Mouse (Mus musculus): ENCODE measurements around the gene Hmgcr.
A peak's percentile ranks its signal among the peaks of the same experiment; 100 is the strongest.

Gene Hmgcr

DNA sequence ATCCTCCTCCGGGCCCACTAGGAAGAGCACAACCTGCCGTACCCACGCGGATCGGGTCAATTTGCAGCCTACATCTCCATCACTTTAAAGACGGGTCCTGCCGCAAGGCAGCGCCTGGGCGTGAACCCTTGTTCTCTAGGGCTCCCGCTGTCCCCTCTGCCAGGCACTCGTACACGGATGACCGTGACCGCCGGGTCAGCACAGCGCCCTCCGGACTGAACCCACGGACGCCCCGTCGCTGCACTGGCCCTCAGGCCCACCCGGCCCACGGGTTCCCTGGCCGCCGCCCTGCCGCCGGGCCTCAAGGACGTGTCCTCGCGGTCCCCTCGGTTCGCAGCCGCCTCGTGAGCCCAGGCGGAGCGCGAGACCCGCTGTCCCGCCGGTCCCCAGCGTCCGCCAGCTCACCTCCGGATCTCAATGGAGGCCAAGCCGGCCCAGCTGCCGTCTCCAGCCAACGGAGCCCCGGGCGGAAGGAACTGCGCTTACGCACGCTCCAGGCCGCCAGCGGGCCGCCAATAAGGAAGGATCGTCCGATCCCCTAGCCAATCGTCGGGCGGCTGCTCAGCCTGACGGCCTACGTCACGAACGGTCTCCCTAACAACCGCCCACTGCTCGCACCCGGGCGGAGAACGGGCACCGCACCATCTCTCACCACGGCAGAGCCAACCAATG, at the start of gene Hmgcr:
Gene Hmgcr (minus strand): TSS at position 531 of the 672 bp plus-strand sequence.
- peak; percentile 91 to 96 for DNase-seq (ENCODE audit: low spot score in 2 of 2)

DNA sequence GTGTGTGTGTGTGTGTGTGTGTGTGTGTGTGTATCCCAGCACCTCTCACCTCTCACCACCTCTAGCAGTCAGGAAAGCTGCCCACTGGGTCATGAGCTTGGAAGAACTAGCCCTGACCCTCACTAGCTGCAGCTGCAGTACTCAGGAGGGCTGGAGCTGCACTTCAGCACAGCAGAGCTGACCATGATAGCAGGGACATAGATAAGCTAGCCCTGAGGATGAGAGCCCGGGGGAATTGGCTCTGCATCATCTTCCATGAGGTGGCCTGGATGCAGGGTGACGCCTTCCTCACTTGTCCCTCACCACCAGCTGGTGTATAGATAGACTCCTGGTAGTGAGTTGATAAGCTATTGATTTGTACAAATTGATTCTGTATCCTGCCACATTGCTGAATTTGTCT, 49.3 kb upstream of the Hmgcr start:
- no peak for DNase-seq (ENCODE audit: low spot score in 2 of 2)

DNA sequence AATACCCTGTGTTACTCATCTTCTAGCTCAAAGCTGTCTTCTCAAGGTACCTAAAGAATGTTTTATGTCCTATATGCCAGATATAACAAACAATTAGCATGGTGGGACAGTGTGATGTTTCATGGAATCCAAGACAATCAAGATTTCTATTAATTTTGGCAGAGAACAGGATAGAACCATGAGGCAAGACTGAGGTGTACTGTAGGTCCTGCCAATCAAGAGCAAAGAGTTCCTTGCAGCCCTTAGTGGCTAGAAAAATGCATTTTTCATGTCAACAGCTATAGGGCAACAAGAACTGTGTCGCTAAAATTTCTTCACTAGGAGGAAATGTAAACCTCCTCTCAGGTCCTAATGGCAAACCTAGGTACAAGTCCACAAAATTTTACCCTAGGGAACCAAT, 47.1 kb upstream of the Hmgcr start:
- no peak for DNase-seq (ENCODE audit: low spot score in 2 of 2)

DNA sequence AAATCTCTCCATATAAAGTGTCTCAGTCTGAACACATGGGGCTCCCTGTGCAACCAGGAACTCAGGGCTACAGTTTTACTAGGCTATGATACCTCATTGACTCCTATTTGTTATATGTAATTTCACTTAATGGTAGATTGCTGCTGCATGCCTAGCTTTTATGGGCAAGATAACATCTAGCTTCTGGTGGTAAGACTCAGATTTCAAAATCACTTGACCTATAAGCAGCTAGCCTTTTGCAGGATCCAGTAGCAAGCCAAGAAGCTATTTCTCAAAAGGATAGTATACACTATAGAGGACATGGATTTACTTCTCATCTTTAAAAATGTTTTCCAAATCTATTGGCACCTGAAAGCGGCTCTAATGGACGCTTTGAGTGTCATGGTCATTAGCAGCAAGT, 45.6 kb upstream of the Hmgcr start:
- no peak for DNase-seq (ENCODE audit: low spot score in 2 of 2)

- DNase-seq (ENCODE audit: low spot score in 2 of 2): no peak
Measured at GRCm38 (mm10) chr13:96709269-96710233, 38.8 kb upstream of the Hmgcr start.

GRCm38 (mm10) chr13:96702567-96703278, 32.0 kb upstream of the Hmgcr start:
- DNase-seq (ENCODE audit: low spot score in 2 of 2): no peak

DNA sequence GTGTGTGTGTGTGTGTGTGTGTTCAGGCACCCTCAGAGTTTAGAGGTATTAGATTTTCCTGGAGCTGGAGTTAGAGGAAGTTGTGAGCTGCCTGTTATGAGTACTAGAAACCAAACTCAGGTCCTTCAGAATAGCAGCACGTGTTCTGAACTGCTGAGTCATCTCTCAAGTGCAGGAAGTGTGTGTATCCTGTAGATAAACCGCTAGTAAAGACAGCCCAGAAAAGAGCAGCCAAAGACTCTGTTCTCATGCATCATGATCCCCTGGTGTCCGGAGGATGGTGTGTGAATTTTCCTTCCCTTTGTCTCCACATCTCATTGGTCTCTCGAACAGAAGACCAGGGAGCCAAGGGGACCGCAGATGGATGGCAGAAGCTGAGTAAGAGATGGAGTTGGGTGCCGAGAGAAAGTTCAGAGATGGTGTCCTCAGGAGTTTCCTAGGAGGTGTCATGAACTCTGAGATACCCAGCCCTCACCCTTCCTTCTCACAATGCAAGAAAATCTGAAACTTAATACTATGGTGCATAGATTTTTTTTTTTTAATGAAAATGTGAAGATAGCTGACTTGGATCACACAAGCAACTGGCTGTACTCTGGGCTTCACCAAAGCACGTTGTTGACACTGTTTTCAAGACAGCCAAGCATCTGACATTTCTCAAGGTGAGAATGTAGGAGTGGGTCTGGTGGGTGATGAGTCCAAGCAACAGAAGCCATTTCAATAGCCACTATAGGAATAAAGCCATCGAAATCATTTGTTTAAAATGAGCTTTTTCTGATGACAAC, 27.3 kb upstream of the Hmgcr start:
- DNase-seq (ENCODE audit: low spot score in 2 of 2): no peak

DNA sequence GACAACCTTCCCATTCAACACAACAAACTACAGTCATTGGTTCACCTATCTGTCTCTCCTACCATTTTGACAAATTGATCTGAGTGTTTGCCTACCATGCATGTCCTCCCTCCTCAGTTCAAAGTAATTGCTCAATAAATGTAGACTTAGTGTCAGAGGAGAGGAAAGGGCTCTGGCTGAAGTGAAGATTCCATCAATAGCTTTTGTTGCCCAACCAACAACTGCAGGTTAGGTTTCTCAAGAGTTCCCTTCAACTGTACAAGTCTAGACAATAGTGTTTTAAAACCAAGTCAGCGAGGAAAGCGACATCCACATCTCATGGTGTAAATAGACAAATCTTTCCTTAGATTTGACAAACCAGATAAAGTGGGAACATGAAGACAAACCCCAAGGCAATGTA, 24.7 kb upstream of the Hmgcr start:
- no peak for DNase-seq (ENCODE audit: low spot score in 2 of 2)

- DNase-seq (ENCODE audit: low spot score in 2 of 2): no peak
Measured at GRCm38 (mm10) chr13:96689901-96690300, 19.2 kb upstream of the Hmgcr start.

- DNase-seq (ENCODE audit: low spot score in 2 of 2): no peak
Measured at GRCm38 (mm10) chr13:96687261-96687660, 16.5 kb upstream of the Hmgcr start.

GRCm38 (mm10) chr13:96684779-96685178, 14.0 kb upstream of the Hmgcr start:
- no peak for DNase-seq (ENCODE audit: low spot score in 2 of 2)

- DNase-seq (ENCODE audit: low spot score in 2 of 2): peak in 1 of 2 experiments; percentile 21
Measured at GRCm38 (mm10) chr13:96681088-96681620, 10.4 kb upstream of the Hmgcr start.

DNA sequence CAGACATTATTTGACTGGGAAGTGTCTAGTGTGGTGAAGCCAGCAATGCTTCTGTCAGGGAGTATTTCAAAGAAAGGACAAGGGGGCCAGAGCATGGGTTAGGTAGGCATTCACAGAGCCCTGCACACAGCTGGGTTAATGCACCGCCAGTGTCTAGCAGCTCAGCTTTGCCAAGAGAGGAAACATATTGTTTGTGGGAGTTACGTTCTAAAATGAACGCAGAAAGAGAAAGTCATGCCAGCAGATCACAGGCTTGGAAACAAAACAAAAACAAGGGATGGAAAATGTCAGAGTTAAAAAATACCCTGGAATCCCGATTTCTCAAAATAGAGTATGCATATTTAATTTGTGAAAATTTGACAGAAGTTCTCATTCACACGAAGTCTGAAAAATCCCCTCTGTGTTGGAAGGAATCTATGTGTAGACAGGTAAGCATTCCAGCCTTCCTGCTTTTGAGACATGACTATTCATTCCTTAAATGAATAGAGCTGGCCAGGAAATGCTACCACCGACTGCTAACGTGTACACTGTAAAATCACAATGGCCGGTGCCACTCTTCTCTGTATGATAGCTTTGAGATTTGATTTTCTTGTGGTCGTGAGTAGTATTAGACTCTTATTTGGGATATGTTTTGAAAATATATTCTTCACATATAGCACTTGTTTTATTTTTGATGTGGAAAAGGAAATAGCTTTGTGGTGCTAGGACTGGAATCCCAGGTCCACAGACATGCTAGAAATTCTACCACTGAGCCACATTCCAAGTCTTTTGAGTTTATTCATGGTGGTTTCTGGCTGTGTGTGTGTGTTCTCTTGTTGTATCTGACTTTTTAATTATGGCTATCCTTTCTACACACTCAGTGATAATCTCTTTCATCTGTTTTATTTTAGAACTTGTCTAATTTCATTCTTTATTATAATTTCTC, 9.7 kb upstream of the Hmgcr start:
- DNase-seq (ENCODE audit: low spot score in 2 of 2): no peak

GRCm38 (mm10) chr13:96678616-96679015, 7.9 kb upstream of the Hmgcr start:
- DNase-seq (ENCODE audit: low spot score in 2 of 2): no peak

- DNase-seq (ENCODE audit: low spot score in 2 of 2): no peak
Measured at GRCm38 (mm10) chr13:96677071-96677470, 6.3 kb upstream of the Hmgcr start.

DNA sequence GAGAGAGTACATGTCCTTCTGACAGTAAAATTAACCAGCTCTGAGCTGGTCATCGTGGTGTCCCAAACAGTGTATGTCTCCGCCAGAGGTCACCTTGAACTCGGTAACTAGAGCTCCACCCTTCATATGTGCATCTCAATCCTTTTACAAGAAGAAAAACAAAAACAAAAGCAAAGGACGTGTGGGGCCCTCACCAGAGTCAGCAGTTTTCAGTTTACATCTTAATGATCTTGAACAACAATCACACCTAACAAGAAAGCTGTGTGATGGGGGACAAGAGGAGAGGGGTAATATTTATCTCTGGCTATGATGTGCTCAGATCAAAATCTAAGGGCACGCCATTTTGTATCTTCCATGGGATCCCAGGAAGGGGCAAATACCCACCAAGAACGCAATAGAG, 5.0 kb upstream of the Hmgcr start:
- no peak for DNase-seq (ENCODE audit: low spot score in 2 of 2)

DNA sequence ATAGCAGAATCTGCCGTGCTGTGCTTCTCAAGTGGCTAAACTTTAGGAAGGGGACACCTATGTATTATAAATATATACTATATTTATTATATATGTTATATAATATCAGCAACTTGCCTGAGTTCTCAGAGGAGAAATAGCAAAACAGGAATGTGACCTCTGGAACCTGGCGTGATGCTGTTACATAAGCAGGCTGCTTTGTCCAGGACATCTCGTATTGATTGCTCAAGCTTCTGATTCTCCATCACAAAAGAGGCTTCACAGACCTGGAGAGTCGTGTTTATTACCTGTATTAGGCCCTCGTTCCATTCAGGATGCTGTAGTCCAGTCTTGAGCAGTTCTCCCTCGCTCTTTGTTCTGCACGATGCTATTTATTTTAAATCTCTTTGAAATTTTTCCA, 3.1 kb upstream of the Hmgcr start:
- no peak for DNase-seq (ENCODE audit: low spot score in 2 of 2)

GRCm38 (mm10) chr13:96672276-96672675, 1.5 kb upstream of the Hmgcr start:
- no peak for DNase-seq (ENCODE audit: low spot score in 2 of 2)

DNA sequence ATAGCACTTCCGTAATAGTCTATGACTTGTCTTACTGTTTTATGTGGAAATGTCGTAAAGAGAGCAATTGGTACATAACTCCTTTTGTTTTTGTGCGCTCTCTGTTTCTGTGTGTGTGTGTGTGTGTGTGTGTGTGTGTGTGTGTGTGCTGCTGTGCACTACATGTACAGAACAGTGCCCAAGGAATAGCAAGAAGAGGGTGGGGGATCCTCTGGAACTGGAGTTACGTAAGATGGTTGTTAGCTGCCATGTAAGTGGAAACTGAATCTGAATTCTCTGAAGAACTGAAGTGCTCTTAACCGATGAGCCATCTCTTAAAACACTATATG, 1.1 kb upstream of the Hmgcr start:
- no peak for DNase-seq (ENCODE audit: low spot score in 2 of 2)

All from urinary bladder, adult 18-20 months (tissue).